Mouse (Mus musculus) c-Kit-positive CD71-positive TER-119-positive erythroid progenitor cells, embryonic 14.5 days (primary cell): ENCODE results near the gene Prkag2.

Source experiments
- DNase-seq: peaks from one replicate; pipeline ENCODE4 v3.0.0-alpha.2; 2013; ENCODE audit warnings: low spot score

The Prkag2 gene

DNA sequence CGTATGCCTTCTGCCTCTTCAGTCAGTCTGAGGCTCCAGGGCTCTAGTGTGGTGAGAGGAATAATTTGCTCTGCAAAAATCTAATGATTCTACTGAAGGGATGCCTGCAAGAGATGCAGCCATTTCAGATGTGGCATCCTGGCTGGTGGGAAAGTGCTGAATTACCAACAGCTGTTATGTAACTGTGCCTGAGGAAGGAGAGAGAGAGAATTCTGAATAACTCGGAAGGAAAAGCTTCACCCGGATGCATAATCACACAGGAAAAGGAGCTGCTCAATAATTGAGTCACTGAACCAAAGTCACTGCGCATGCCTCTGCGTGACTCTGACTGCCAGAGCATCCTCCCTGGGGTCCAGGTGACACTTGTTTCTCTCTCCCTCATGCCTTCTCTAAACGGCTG, 186.8 kb downstream of the Prkag2 start:
- no peak for DNase-seq

DNA sequence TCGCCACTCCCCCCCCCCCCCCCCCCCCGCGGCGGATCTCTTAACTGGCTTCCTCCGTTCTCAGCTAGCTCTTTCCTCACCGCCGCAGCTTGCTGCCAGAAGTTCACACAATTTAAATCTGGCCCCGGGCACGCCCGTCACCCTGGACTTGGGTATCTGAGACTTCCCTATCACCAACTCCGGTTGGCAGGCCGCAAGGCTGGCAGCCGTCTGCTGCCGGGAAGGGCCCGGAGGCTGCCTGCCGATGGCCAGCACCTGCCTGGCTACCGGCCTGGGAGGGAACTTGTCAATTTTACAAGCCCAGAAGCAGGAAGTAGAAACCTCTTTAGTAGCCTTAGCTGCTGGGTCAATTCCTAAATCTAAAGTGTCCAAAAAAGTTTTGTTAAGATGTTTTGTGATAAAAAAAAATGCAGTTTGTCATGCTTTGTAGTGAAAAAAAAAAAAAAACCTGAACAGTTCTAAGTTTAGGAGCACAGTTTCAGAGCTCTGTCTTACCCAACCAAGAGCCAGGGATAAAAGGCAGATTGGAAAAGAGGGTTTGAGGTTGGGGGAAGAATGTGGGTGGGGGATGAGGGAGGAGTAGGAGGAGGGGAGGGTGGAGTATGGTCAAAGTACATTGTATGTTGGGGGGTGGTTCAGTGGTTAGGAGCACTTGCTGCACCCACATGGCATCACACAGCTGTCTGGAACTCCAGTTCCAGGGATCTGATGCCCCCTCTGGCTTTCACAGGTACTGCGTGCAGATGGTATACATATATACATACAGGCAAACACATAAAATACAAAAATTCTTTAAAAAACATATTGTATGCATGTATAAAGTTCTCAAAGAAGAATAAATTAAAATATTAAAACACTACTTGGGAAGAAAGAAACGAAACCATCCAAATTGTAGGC, 191.4 kb downstream of the Prkag2 start:
- peak; percentile 66 for DNase-seq

GRCm38 (mm10) chr5:24908141-24908819, 192.2 kb downstream of the Prkag2 start:
- peak; percentile 30 for DNase-seq

GRCm38 (mm10) chr5:24907737-24908136, 192.7 kb downstream of the Prkag2 start:
- peak; percentile 21 for DNase-seq

- no peak for DNase-seq
Observed at GRCm38 (mm10) chr5:24906844-24907243, 193.6 kb downstream of the Prkag2 start.

GRCm38 (mm10) chr5:24904941-24905340, 195.5 kb downstream of the Prkag2 start:
- DNase-seq, result no peak

DNA sequence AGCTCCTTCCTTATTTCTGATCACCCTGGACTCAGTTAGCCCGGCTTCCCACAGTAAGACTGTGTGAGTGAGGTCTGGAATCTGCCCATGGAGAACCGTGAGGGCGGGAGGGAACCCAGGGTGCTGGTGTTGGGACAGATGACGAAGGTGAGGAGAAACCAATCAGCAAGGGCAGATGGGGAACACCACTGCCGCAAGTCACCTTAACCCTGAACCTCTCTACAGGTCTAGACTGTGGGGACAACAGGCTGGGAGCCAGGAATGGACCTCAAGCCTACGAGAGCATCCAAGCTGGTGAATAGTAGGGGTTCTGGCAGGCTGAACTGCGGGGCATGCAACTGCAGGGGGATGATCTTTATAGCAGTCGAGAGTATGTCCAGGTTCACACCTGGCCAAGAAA, 196.0 kb downstream of the Prkag2 start:
- no peak for DNase-seq

GRCm38 (mm10) chr5:24904001-24904400, 196.4 kb downstream of the Prkag2 start:
- DNase-seq, result no peak

DNA sequence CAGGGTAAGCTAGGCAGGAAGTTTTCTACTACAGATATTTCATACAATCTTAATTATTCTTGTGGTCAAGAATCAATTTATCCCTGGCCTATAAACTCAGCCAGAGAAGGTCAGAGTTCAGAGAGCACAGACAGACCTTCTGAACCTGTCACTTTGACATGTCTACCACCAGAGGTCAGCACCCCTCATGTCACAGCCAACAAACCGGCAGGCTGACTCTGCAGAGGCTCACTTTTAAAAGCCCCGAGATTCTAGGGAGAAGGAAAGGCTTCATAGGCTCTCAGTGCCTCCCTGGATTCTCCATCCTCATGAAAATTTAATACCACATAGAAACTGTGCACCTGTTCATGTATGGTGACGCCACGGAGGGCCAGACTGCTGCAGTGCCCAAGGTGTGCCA, 197.6 kb downstream of the Prkag2 start:
- no peak for DNase-seq

- no peak for DNase-seq
Observed at GRCm38 (mm10) chr5:24895606-24896005, 204.8 kb downstream of the Prkag2 start.

DNA sequence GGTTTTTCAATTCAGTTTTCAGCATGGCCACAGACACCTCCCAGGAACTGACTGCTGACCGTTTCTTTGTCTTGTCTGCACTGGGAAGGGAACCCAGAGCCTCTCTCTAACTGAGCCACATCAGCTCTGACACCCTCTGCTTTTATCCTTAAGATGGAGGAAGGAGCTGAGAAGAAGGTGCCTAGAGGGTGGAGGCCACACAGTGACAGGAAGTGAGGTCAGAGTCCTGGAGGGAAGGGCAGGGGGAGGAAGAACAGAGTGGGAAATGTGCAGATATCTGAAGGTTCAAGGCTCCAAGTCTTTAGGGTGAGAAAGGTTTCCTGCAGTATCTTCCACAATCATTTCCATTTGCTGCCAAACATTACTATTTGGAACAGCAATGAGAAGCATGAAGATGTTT, 205.6 kb downstream of the Prkag2 start:
- no peak for DNase-seq

DNA sequence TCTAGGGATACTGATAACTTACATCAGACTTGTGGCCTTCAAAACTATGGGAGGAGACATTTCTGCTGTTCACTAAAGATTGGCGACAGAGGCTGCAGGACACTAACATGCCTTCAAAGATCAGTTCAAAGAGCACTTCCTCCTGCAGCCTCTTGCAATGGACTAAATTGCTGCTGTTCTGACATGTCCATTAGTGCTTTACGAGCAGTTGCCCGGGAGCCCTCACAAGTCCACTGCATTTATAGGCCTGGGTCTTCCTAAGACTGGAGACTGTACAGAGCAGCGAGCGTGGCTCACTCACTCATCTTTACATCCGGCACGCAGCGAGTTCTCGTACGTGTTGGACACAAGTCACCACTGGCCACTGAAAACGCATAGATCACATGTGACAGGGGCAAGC, 208.0 kb downstream of the Prkag2 start:
- DNase-seq, result no peak

DNA sequence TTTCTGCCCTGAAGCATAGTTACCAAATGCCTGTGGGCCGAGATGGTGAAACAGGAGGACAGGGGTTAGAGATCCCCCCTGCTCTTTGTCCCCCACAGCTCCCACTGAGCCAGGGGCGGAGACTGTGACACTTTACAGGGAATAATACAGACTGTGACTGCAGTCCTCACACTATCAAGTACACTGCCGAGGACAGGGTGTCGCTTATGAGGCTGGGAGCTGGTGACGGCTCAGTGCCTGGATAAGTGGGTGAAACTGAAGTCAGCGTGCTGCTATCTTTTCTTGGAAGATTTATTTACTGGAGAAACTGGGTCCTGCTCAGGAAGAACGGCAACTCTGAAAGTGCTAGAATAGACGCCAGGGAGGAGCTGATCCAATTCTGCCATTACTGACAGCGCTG, 210.6 kb downstream of the Prkag2 start:
- DNase-seq, result no peak

GRCm38 (mm10) chr5:24888874-24889591, 211.4 kb downstream of the Prkag2 start:
- no peak for DNase-seq

- DNase-seq, result no peak
Observed at GRCm38 (mm10) chr5:24887271-24887670, 213.2 kb downstream of the Prkag2 start.

DNA sequence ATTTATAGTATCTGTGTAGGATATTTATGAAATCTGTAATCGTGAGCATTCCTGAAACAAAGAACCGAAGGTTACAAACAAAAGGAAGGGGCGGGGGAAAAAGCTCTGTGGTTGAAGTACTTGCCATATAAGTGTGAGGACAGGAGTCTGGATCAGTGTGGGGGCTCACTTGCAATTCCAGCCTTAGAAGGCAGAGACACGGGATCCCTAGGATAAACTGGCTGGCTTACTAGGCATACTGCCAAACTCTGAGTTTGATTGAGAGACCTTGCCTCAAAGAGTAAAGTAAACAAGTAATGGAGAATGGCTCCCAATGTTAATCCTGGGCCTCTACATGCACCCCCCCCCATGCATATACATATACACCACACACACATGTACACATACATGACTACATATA, 221.7 kb downstream of the Prkag2 start:
- DNase-seq, result no peak

- no peak for DNase-seq
Observed at GRCm38 (mm10) chr5:24877836-24878624, 222.4 kb downstream of the Prkag2 start.

GRCm38 (mm10) chr5:24876653-24877052, 223.8 kb downstream of the Prkag2 start:
- no peak for DNase-seq

GRCm38 (mm10) chr5:24874111-24874510, 226.3 kb downstream of the Prkag2 start:
- DNase-seq, result no peak

DNA sequence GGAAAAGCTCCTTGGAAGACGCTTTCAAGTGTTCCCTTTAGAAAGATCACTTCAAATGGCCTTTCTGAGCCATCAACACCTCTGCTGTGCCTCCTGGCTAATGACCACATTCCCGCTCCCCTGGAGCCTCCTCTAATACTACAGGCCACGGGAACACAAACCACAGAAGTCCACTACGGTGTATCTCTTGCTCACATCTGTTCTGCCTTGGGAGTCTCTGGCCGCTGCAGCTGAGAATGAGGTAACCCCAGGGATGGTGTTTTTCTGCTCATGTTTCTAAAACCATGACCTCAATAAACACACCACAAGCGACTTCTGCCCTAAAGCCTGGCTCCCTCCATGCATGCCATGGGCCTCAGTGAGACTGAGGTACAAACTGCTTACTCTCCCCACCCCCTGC, 227.2 kb downstream of the Prkag2 start:
- DNase-seq, result no peak

- DNase-seq, result no peak
Observed at GRCm38 (mm10) chr5:24871276-24871675, 229.2 kb downstream of the Prkag2 start.

DNA sequence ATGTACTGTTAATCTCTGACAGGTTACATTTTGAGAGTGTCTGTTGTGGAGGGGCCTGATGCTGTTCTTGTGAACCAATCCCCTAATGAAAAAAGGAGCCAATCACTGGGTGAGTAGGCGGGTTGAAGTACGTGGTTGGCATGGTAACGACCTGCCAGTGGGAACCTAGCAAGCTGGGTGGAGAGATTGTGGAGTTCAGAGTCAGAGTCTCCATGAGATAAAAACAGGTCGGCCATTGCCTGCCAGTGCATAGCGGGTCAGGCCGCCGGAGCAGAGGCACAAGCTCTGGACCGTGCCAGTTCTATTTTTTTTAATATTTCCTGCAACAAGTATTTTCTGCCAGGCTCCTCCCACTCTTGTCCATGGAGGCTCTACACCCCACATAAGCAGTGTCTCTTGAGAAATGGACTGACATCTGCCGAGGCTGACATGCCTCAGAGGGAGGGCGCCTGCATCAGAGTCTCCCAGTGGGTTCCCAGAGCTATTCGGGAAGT, 230.6 kb downstream of the Prkag2 start:
- DNase-seq, result peak; percentile 74
